Mouse (Mus musculus) liver, postnatal 0 days (tissue): Measurements from ENCODE around the gene Pou6f2.

Source experiments
- CTCF ChIP-seq: sonication (generic); IDR thresholded peaks from 2 replicates; pipeline ENCODE4 v1.5.1; 2016; ENCODE audit warnings: antibody characterized with exemption, low read depth
- EP300 ChIP-seq: IDR thresholded peaks from 2 replicates; pipeline ENCODE4 v1.6.1; 2016; ENCODE audit warnings: antibody characterized with exemption, low read depth, mild to moderate bottlenecking

GRCm38 (mm10) chr13:18290253-18290914, 107.1 kb downstream of the Pou6f2 start:
- TF ChIP-seq CTCF (no peak), EP300 (no peak)
